Mouse (Mus musculus) erythroblast, embryonic 14.5 days (primary cell): Measurements from ENCODE around the gene Eed.

Experiments used
- GATA1 ChIP-seq: IDR thresholded peaks from 2 replicates; pipeline ENCODE4 v1.6.1; 2012; ENCODE audit warnings: low read length, inconsistent platforms, mixed read lengths
- TAL1 ChIP-seq: IDR thresholded peaks from 3 replicates; pipeline ENCODE4 v1.6.1; 2012; ENCODE audit warnings: low read length, inconsistent platforms, mixed read lengths

GRCm38 (mm10) chr7:89940571-89941463 lies 40.0 kb downstream of the Eed start, which contains the start of gene Hikeshi:
- TF ChIP-seq TAL1 = no peak
- no peak for TF ChIP-seq GATA1
